Mouse (Mus musculus): ENCODE results near the gene Tmem140.

DNA sequence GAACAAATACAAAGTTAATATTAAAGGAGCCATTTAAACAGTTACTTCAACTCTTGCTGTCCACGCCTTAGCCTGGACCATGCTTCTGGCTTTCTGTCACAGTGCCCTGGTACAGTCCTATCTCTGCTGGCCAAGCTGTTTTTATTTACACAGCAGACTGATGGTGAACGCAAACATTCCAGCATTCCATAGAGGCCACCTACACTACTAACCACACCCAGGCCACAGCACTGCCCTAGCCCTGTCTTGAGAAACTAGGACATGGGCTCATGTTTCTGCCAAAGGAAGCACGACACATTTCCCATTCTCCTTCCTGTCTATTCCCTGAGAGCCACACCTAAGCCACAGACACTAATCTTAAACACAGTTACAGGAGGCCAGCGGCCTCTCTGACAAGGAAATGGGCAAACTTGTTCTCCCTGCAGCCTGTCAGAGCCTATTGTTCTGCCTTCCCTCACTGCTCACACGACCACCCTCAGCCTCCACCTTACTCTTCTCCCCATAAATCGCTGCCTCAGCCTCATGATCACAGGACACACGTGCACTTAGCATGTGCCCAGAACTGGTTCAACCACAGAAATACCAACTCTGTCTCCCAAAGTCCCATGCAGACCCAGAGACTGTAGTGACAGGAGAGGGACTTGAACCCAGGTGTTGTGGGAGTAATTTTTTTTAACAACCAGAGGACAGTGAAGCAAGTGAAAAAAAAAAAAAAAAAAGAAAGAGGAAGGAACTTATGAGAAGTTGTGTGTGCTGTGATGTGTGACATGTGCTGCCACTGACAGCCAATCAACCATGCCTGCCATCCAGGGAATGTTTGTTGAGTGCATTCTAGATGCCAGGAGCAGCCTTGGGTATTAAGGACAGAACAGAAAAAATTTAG is 3.0 kb downstream of the Tmem140 start:
- TF ChIP-seq CTCF (IDR thresholded peaks at IDR 0.05; ENCODE audit: low read depth): no peak
- TF ChIP-seq EP300 (IDR thresholded peaks at IDR 0.05; ENCODE audit: low read depth): no peak
